Mouse (Mus musculus): Measurements from ENCODE around the gene Wbp1.

Wbp1 gene

GRCm38 (mm10) chr6:83120930-83121862 is at the start of gene Wbp1:
Wbp1 (minus strand) TSS chr6:83121559.
- DNase-seq (ENCODE audit: low spot score) = peak; percentile 98

- no peak for DNase-seq (ENCODE audit: low spot score)
These were observed 49.7 kb upstream of the Wbp1 start for GRCm38 (mm10) chr6:83171063-83171462.

- DNase-seq (ENCODE audit: low spot score) = no peak
These were observed 48.5 kb upstream of the Wbp1 start for GRCm38 (mm10) chr6:83169872-83170271.

- no peak for DNase-seq (ENCODE audit: low spot score)
These were observed 44.9 kb upstream of the Wbp1 start for GRCm38 (mm10) chr6:83166243-83166630.

- peak; percentile 98 for DNase-seq (ENCODE audit: low spot score)
These were observed 44.4 kb upstream of the Wbp1 start, which contains the start of gene Dctn1 for GRCm38 (mm10) chr6:83165607-83166242. Dctn1 (plus strand) TSS chr6:83165920.

GRCm38 (mm10) chr6:83165026-83165606 is 43.8 kb upstream of the Wbp1 start:
- DNase-seq (ENCODE audit: low spot score) = no peak

- peak; percentile 85 for DNase-seq (ENCODE audit: low spot score)
These were observed 41.3 kb upstream of the Wbp1 start for GRCm38 (mm10) chr6:83162701-83163100.

- DNase-seq (ENCODE audit: low spot score) = no peak
These were observed 40.7 kb upstream of the Wbp1 start for GRCm38 (mm10) chr6:83161921-83162641.

GRCm38 (mm10) chr6:83161442-83161841 is 40.1 kb upstream of the Wbp1 start:
- no peak for DNase-seq (ENCODE audit: low spot score)

GRCm38 (mm10) chr6:83159456-83159855 is 38.1 kb upstream of the Wbp1 start:
- peak; percentile 82 for DNase-seq (ENCODE audit: low spot score)

- peak; percentile 93 for DNase-seq (ENCODE audit: low spot score)
These were observed 34.9 kb upstream of the Wbp1 start, which contains the start of the genes Wdr54 and 1700003E16Rik for GRCm38 (mm10) chr6:83156259-83156684. Wdr54 (minus strand) TSS chr6:83156397. 1700003E16Rik (plus strand) TSS chr6:83156404.

GRCm38 (mm10) chr6:83155552-83156238 is 34.3 kb upstream of the Wbp1 start:
- no peak for DNase-seq (ENCODE audit: low spot score)

- DNase-seq (ENCODE audit: low spot score) = no peak
These were observed 32.1 kb upstream of the Wbp1 start for GRCm38 (mm10) chr6:83153485-83153884.

- no peak for DNase-seq (ENCODE audit: low spot score)
These were observed 31.7 kb upstream of the Wbp1 start for GRCm38 (mm10) chr6:83153038-83153437.

- DNase-seq (ENCODE audit: low spot score) = peak; percentile 33
These were observed 30.4 kb upstream of the Wbp1 start for GRCm38 (mm10) chr6:83151721-83152120.

- DNase-seq (ENCODE audit: low spot score) = no peak
These were observed 25.9 kb upstream of the Wbp1 start for GRCm38 (mm10) chr6:83147280-83147679.

GRCm38 (mm10) chr6:83145805-83146204 is 24.4 kb upstream of the Wbp1 start:
- no peak for DNase-seq (ENCODE audit: low spot score)

GRCm38 (mm10) chr6:83145209-83145608 is 23.9 kb upstream of the Wbp1 start:
- DNase-seq (ENCODE audit: low spot score) = no peak

- DNase-seq (ENCODE audit: low spot score) = no peak
These were observed 21.5 kb upstream of the Wbp1 start for GRCm38 (mm10) chr6:83142886-83143285.

GRCm38 (mm10) chr6:83142211-83142731 is 20.9 kb upstream of the Wbp1 start:
- DNase-seq (ENCODE audit: low spot score) = peak; percentile 50

GRCm38 (mm10) chr6:83141636-83142035 is 20.3 kb upstream of the Wbp1 start:
- DNase-seq (ENCODE audit: low spot score) = no peak
